Mouse (Mus musculus) CH12.LX (cell line): ENCODE results near the gene Morc2a. TPM values are rescaled to one million over a fixed set of nuclear protein-coding genes. Genes with fewer than 3 reads are reported as not detected.
A peak's percentile ranks its signal among the peaks of the same experiment; 100 is the strongest.

Experiments used
- DNase-seq: peaks from one replicate; pipeline ENCODE4 v3.0.0-alpha.2; 2013; ENCODE audit errors: extremely low read depth
- H3K27ac ChIP-seq: 2 replicates; pipeline ENCODE4 v1.5.1; 2012; ENCODE audit warnings: low read depth, mild to moderate bottlenecking, control low read depth, moderate library complexity; ENCODE audit not compliant: insufficient read depth
- H3K27me3 ChIP-seq: replicated peaks from 2 replicates; pipeline ENCODE3; 2012; ENCODE audit warnings: inconsistent platforms
- H3K36me3 ChIP-seq, 2 experiments: replicated peaks in 1 of 2; 2 replicates each; pipeline versions ENCODE3 to v1.6.1; 2012; ENCODE audit warnings: inconsistent platforms in 1 of 2, low read length in 1 of 2, mild to moderate bottlenecking in 1 of 2, mixed read lengths in 1 of 2, moderate library complexity in 1 of 2; ENCODE audit not compliant: control insufficient read depth in 1 of 2, insufficient read depth in 1 of 2
- H3K4me1 ChIP-seq, 2 experiments: 2 replicates each; pipeline ENCODE4 v1.6.1; 2012; ENCODE audit warnings: inconsistent platforms in 1 of 2, moderate library complexity in 1 of 2; ENCODE audit not compliant: insufficient read depth in 2 of 2, control insufficient read depth in 1 of 2
- H3K4me2 ChIP-seq: 2 replicates; pipeline ENCODE4 v1.6.1; 2012; ENCODE audit warnings: low read depth, mild to moderate bottlenecking, control low read depth; ENCODE audit not compliant: poor library complexity, insufficient read depth, severe bottlenecking
- H3K4me3 ChIP-seq, 3 experiments: fragments of 150-350 bp in 1 of 3; sonication (generic) in 1 of 3; replicated peaks in 1 of 3; 2 replicates each; pipeline versions ENCODE3 to v1.5.1; 2011 to 2012; ENCODE audit warnings: low read depth in 2 of 3, low read length in 2 of 3, mild to moderate bottlenecking in 2 of 3, moderate library complexity in 2 of 3, control low read depth in 1 of 3, improper control_type of control experiment in 1 of 3, inconsistent platforms in 1 of 3, mixed read lengths in 1 of 3; ENCODE audit not compliant: poor library complexity in 1 of 3
- H3K79me2 ChIP-seq: replicated peaks from 2 replicates; pipeline ENCODE4 v1.6.1; 2012; ENCODE audit warnings: mild to moderate bottlenecking, moderate library complexity; ENCODE audit not compliant: control insufficient read depth, poor library complexity, insufficient read depth, severe bottlenecking; ENCODE audit errors: extremely low read depth
- H3K9ac ChIP-seq: 2 replicates; pipeline ENCODE4 v1.6.1; 2012; ENCODE audit warnings: low read depth, mild to moderate bottlenecking, control low read depth, moderate library complexity; ENCODE audit not compliant: insufficient read depth
- H3K9me3 ChIP-seq: replicated peaks from 2 replicates; pipeline ENCODE3; 2012; ENCODE audit warnings: low read length, inconsistent platforms, mixed read lengths
- CHD2 ChIP-seq: IDR thresholded peaks from 2 replicates; pipeline ENCODE4 v1.6.1; 2011; ENCODE audit warnings: low read length, improper control_type of control experiment
- CTCF ChIP-seq, 2 experiments: IDR thresholded peaks in 1 of 2; conservative IDR thresholded peaks in 1 of 2; 2 replicates each; pipeline ENCODE4 v1.5.1; 2011 to 2012; ENCODE audit warnings: low read depth in 2 of 2, low read length in 2 of 2, improper control_type of control experiment in 1 of 2, inconsistent platforms in 1 of 2, mild to moderate bottlenecking in 1 of 2, moderate library complexity in 1 of 2
- HCFC1 ChIP-seq: IDR thresholded peaks from 2 replicates; pipeline ENCODE4 v1.6.1; 2012; ENCODE audit warnings: low read depth, mild to moderate bottlenecking, inconsistent platforms, low read length, improper control_type of control experiment
- JUND ChIP-seq: conservative IDR thresholded peaks from 2 replicates; pipeline ENCODE4 v1.6.1; 2011; ENCODE audit warnings: low read depth, low read length, improper control_type of control experiment
- MAX ChIP-seq: IDR thresholded peaks from 2 replicates; pipeline ENCODE4 v1.6.1; 2011; ENCODE audit warnings: low read length, improper control_type of control experiment
- MXI1 ChIP-seq: IDR thresholded peaks from 2 replicates; pipeline ENCODE4 v1.6.1; 2011; ENCODE audit warnings: mild to moderate bottlenecking, low read depth, low read length, improper control_type of control experiment
- NELFE ChIP-seq: IDR thresholded peaks from 2 replicates; pipeline ENCODE4 v1.6.1; 2011; ENCODE audit warnings: low read depth, low read length, improper control_type of control experiment
- PAX5 ChIP-seq: IDR thresholded peaks from 2 replicates; pipeline ENCODE4 v1.6.1; 2012; ENCODE audit warnings: low read length, inconsistent platforms, mixed read lengths
- UBTF ChIP-seq: IDR thresholded peaks from 2 replicates; pipeline ENCODE4 v1.6.1; 2012; ENCODE audit warnings: low read depth, mild to moderate bottlenecking, inconsistent platforms, low read length, improper control_type of control experiment, moderate library complexity
- USF1 ChIP-seq: IDR thresholded peaks from 2 replicates; pipeline ENCODE4 v1.6.1; 2014; ENCODE audit warnings: low read depth, mild to moderate bottlenecking, inconsistent platforms, low read length, improper control_type of control experiment
- ZMIZ1 ChIP-seq: IDR thresholded peaks from 2 replicates; pipeline ENCODE4 v1.6.1; 2012; ENCODE audit warnings: low read depth, mild to moderate bottlenecking, inconsistent platforms, low read length, improper control_type of control experiment
- ZNF384 ChIP-seq: IDR thresholded peaks from 2 replicates; pipeline ENCODE4 v1.6.1; 2012; ENCODE audit warnings: low read depth, low read length, improper control_type of control experiment, inconsistent platforms
- dilution Hi-C: fragments of 300-500 bp; cut with MboI; formaldehyde crosslinking; loops from 2 replicates; pipeline ENCODE4 v1.14.3; 2020; ENCODE audit warnings: low sequenced_read_pairs; ENCODE audit not compliant: extremely low pct_unique_long_range_greater_than_20kb, extremely low pct_ligation_motif_present
- in situ Hi-C: fragments of 300-500 bp; cut with MboI; formaldehyde crosslinking; loops from 3 replicates; pipeline ENCODE4 v1.14.3; 2019; ENCODE audit warnings: low sequenced_read_pairs, low pct_ligation_motif_present, low pct_unique_long_range_greater_than_20kb, mixed read lengths
- polyA plus RNA-seq: library from polyadenylated mRNA; unstranded; fragments of >175 nt; gene quantifications from 2 replicates; pipeline ENCODE4 v1.2.1, GENCODE M21; 2012; ENCODE audit warnings: low read depth; ENCODE audit not compliant: insufficient read length
- total RNA-seq, 2 experiments: library from RNA; depleted of rRNA; stranded (reverse); fragments of 300-350 nt in 1 of 2; fragments of >200 nt in 1 of 2; gene quantifications; 2 replicates each; pipeline ENCODE4 v1.2.3; 2012 to 2014

Gene Morc2a
- total and polyA plus RNA-seq, 3 experiments: 28.1 to 44.1 (median 28.2) TPM

GRCm38 (mm10) chr11:3615576-3615975 is 33.4 kb upstream of the Morc2a start:
- Histone ChIP-seq H3K27ac (no peak overlapping the region), H3K4me1 (no peaks in the 10 kb centered on the region)
- no peak for DNase-seq
- no peak for TF ChIP-seq CTCF (conservative IDR thresholded peaks at IDR 0.05 in 1 of 2, IDR thresholded peaks at IDR 0.05 in 1 of 2; ENCODE audit: low read depth in 2 of 2, low read length in 2 of 2)
- TF ChIP-seq JUND: no peak
- TF ChIP-seq MXI1: no peak
- TF ChIP-seq PAX5: no peak
- TF ChIP-seq, all 38 proteins: peak for 0
- in situ Hi-C loops (no loop called here), dilution Hi-C loops (no loop called here)
- Histone ChIP-seq H3K27me3 (no peaks in the 10 kb centered on the region), H3K36me3 (no peaks in the 10 kb centered on the region), H3K4me3 (no peak overlapping the region), H3K4me2 (no peak overlapping the region), H3K9me3 (no peaks in the 10 kb centered on the region), H3K9ac (no peak overlapping the region), H3K79me2 (no peaks in the 10 kb centered on the region)

- dilution Hi-C loops (no loop called here), in situ Hi-C loops (no loop called here)
- no peaks in the 10 kb centered on the region for H3K79me2 ChIP-seq
- H3K9ac ChIP-seq: no peak overlapping the region
- H3K27me3 ChIP-seq: no peaks in the 10 kb centered on the region
- H3K27ac ChIP-seq: no peak overlapping the region
- no peak for DNase-seq
- H3K4me1 ChIP-seq: no peaks in the 10 kb centered on the region
- peaks cover 12% of the 10 kb centered on the region for H3K9me3 ChIP-seq
- H3K36me3 ChIP-seq: no peaks in the 10 kb centered on the region
- TF ChIP-seq PAX5: no peak
- no peak for TF ChIP-seq USF1
- TF ChIP-seq ZNF384: no peak
- TF ChIP-seq MXI1: no peak
- TF ChIP-seq HCFC1: no peak
- TF ChIP-seq ZMIZ1: no peak
- no peak for TF ChIP-seq CTCF (conservative IDR thresholded peaks at IDR 0.05 in 1 of 2, IDR thresholded peaks at IDR 0.05 in 1 of 2; ENCODE audit: low read depth in 2 of 2, low read length in 2 of 2)
- TF ChIP-seq CHD2: no peak
- TF ChIP-seq NELFE: no peak
- H3K4me2 ChIP-seq: peak overlapping the region; percentile 11; the same call in 1 of the 2 replicates
- H3K4me3 ChIP-seq: no peak overlapping the region
Measured at GRCm38 (mm10) chr11:3622826-3623225, 26.2 kb upstream of the Morc2a start.

- Histone ChIP-seq H3K4me3 (no peak overlapping the region), H3K4me1 (no peaks in the 10 kb centered on the region), H3K79me2 (no peaks in the 10 kb centered on the region), H3K9me3 (peaks cover 19% of the 10 kb centered on the region), H3K27me3 (no peaks in the 10 kb centered on the region), H3K4me2 (no peak overlapping the region), H3K9ac (no peak overlapping the region), H3K27ac (no peak overlapping the region), H3K36me3 (no peaks in the 10 kb centered on the region)
- TF ChIP-seq MAX: no peak
- TF ChIP-seq UBTF: no peak
- dilution Hi-C loops (no loop called here), in situ Hi-C loops (no loop called here)
- no peak for DNase-seq
Measured at GRCm38 (mm10) chr11:3624391-3625027, 24.5 kb upstream of the Morc2a start.
